ENCODE assay signal across 23 mouse cellular contexts in the genomic region with DNA sequence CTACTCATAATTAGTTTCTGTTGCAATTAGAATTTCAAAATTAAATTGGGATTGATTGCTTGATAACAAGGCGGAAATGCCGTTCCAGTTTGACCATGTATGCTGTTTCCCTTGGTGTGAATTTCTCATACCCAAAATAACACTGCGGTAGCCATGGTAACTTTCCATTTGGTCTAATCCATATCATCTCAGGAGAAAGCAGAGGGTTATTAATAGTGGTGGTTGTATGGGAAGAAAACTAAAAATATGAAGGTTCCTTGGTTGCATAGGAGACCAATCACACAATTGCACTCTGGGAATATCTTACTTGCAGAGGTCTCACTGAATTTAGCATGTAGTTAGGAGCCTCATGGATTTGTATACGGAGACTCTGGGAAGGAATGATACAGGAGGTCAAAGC.
DNase-seq lines count a peak whose midpoint lies in the region; ATAC-seq and TF ChIP-seq lines count a peak whose summit lies in the region.
"Had no signal": no experiment of that assay in that cellular context is flagged by ENCODE, and none has a peak within 500 bp of the region (broad histone marks: within the 10 kb centered on the region; RNA-seq: fewer than 3 reads in every experiment).

No protein-coding gene starts in this region.

- H3K4me3 ChIP-seq in hindbrain, postnatal 0 days (ENCODE audit: low read length), result no peak overlapping the region
- H3K4me3 ChIP-seq in hindbrain, embryonic 10.5 days, result no peak overlapping the region
- H3K4me3 ChIP-seq in myocyte, result no peak overlapping the region
- no peak overlapping the region for H3K4me3 ChIP-seq in intestine, embryonic 16.5 days (ENCODE audit: low read length)

- H3K4me1 ChIP-seq in hindbrain, postnatal 0 days (ENCODE audit: insufficient read depth, low read length), result peaks cover 23% of the 10 kb centered on the region
- peaks cover 64% of the 10 kb centered on the region for H3K4me1 ChIP-seq in hindbrain, embryonic 10.5 days (replicated peaks)
- peaks cover 21% of the 10 kb centered on the region for H3K4me1 ChIP-seq in intestine, embryonic 16.5 days (ENCODE audit: control insufficient read depth, insufficient read depth, low read length)

- no peak overlapping the region for H3K27ac ChIP-seq in hindbrain, postnatal 0 days
- H3K27ac ChIP-seq in hindbrain, embryonic 10.5 days, result no peak overlapping the region
- H3K27ac ChIP-seq in intestine, embryonic 16.5 days (ENCODE audit: low read length), result no peak overlapping the region
- H3K27ac ChIP-seq: hindbrain, embryonic 14.5 days had no signal

- no peaks in the 10 kb centered on the region for H3K27me3 ChIP-seq in hindbrain, postnatal 0 days (ENCODE audit: insufficient read depth, low read length)
- no peaks in the 10 kb centered on the region for H3K27me3 ChIP-seq in hindbrain, embryonic 10.5 days (ENCODE audit: insufficient read depth, poor library complexity, severe bottlenecking)
- H3K27me3 ChIP-seq in myocyte (ENCODE audit: control insufficient read depth, insufficient read depth, insufficient read length), result no peaks in the 10 kb centered on the region
- H3K27me3 ChIP-seq in intestine, embryonic 16.5 days (replicated peaks; ENCODE audit: control insufficient read depth, insufficient read depth, low read length), result no peaks in the 10 kb centered on the region
- H3K27me3 ChIP-seq: CH12.LX, Patski had no signal

- no peak for TF ChIP-seq POLR2A in brain, embryonic 14.5 days (IDR thresholded peaks at IDR 0.05; ENCODE audit: borderline replicate concordance, extremely low read depth, insufficient read depth, insufficient read length, poor library complexity, severe bottlenecking)
- no peak for TF ChIP-seq POLR2A in myocyte (IDR thresholded peaks at IDR 0.05; ENCODE audit: insufficient read length, low read depth)

- no peak for DNase-seq in frontal cortex, postnatal 25 days (ENCODE audit: low spot score in 2 of 2)
- DNase-seq in hindbrain, postnatal 0 days (ENCODE audit: low spot score), result peak; percentile 40
- no peak for DNase-seq in hindbrain, embryonic 10.5 days (ENCODE audit: low spot score)
- DNase-seq in brain, embryonic 14.5 days (ENCODE audit: low read depth), result peak; percentile 26
- DNase-seq in adrenal gland, adult 8-10 months, result no peak
- DNase-seq: adrenal gland, postnatal 14 days; B cell, adult 2 months; cerebellum, adult 11 months; cerebellum, adult 8-10 months; cerebellum, postnatal 10 days; cerebellum, postnatal 36 days; gastrocnemius, postnatal 36 days; kidney, adult 11 months; kidney, adult 8-10 months had no signal

- 72% methylated on average over 4 of the region's 4 CpGs for WGBS in hindbrain, postnatal 0 days
- 91% methylated on average over 4 of the region's 4 CpGs for WGBS in hindbrain, embryonic 10.5 days
- 87% methylated on average over 4 of the region's 4 CpGs for WGBS in intestine, embryonic 16.5 days

- H3K36me3 ChIP-seq in hindbrain, postnatal 0 days (ENCODE audit: insufficient read depth, low read length), result no peaks in the 10 kb centered on the region
- no peaks in the 10 kb centered on the region for H3K36me3 ChIP-seq in hindbrain, embryonic 10.5 days
- H3K36me3 ChIP-seq in myocyte (ENCODE audit: control insufficient read depth, insufficient read depth), result no peaks in the 10 kb centered on the region
- no peaks in the 10 kb centered on the region for H3K36me3 ChIP-seq in intestine, embryonic 16.5 days (ENCODE audit: control insufficient read depth, insufficient read depth, low read length)
- H3K36me3 ChIP-seq: G1E had no signal

- TF ChIP-seq CTCF in hindbrain, postnatal 0 days (IDR thresholded peaks at IDR 0.05; ENCODE audit: low read depth), result no peak
- TF ChIP-seq CTCF in brain, embryonic 14.5 days (IDR thresholded peaks at IDR 0.05; ENCODE audit: borderline replicate concordance, extremely low read depth, insufficient read depth, insufficient read length), result no peak

- H3K9ac ChIP-seq in hindbrain, postnatal 0 days (replicated peaks; ENCODE audit: low read length), result no peak overlapping the region
- no peak overlapping the region for H3K9ac ChIP-seq in intestine, embryonic 16.5 days (ENCODE audit: low read depth, low read length)
- H3K9ac ChIP-seq: hindbrain, embryonic 14.5 days had no signal

- H3ac ChIP-seq in myocyte (ENCODE audit: control insufficient read depth, insufficient read length), result no peak overlapping the region

- peaks cover 86% of the 10 kb centered on the region for H3K79me2 ChIP-seq in myocyte (ENCODE audit: control insufficient read depth, insufficient read depth)

- H3K9me3 ChIP-seq in hindbrain, postnatal 0 days (ENCODE audit: low read length), result no peaks in the 10 kb centered on the region
- H3K9me3 ChIP-seq in hindbrain, embryonic 10.5 days, result no peaks in the 10 kb centered on the region
- H3K9me3 ChIP-seq in intestine, embryonic 16.5 days (ENCODE audit: control insufficient read depth, low read length), result no peaks in the 10 kb centered on the region
- H3K9me3 ChIP-seq: G1E had no signal

- ATAC-seq in frontal cortex, adult (ENCODE audit: low TSS enrichment), result peak; percentile 26
- no peak for ATAC-seq in hindbrain, postnatal 0 days
- ATAC-seq in intestine, embryonic 16.5 days, result no peak
- ATAC-seq: forebrain, embryonic 14.5 days; Patski had no signal

- H3K4me2 ChIP-seq in hindbrain, postnatal 0 days (ENCODE audit: low read depth, low read length), result no peak overlapping the region
- peak overlapping the region; percentile 87 for H3K4me2 ChIP-seq in myocyte (ENCODE audit: low read depth)
- no peak overlapping the region for H3K4me2 ChIP-seq in intestine, embryonic 16.5 days (ENCODE audit: low read depth, low read length)
- H3K4me2 ChIP-seq: heart, embryonic 11.5 days had no signal

TF ChIP-seq in myocyte, 11 proteins besides CTCF, POLR2A, EP300 and RAD21:
- no peak for TF ChIP-seq CEBPB (IDR thresholded peaks at IDR 0.05; ENCODE audit: insufficient read depth, poor library complexity, severe bottlenecking)
- TF ChIP-seq E2F4 (IDR thresholded peaks at IDR 0.05; ENCODE audit: insufficient read depth), result no peak
- TF ChIP-seq TCF3 (IDR thresholded peaks at IDR 0.05; ENCODE audit: insufficient read length, low read depth), result no peak
- no peak for TF ChIP-seq USF1 (IDR thresholded peaks at IDR 0.05; ENCODE audit: low read depth)
- no peak for TF ChIP-seq TCF12 (IDR thresholded peaks at IDR 0.05; ENCODE audit: insufficient read depth, poor library complexity, severe bottlenecking)
- no peak for TF ChIP-seq POLR2AphosphoS2 (IDR thresholded peaks at IDR 0.05; ENCODE audit: insufficient read length, low read depth)
- no peak for TF ChIP-seq SRF (IDR thresholded peaks at IDR 0.05; ENCODE audit: control insufficient read depth, insufficient read length, low read depth)

Comparison
In these comparisons a context has a peak if more than half of its experiments do, and no peak if none do; other contexts are left out.
1. DNase-seq: peak in hindbrain, postnatal 0 days (single experiment) and brain, embryonic 14.5 days (single experiment); none in frontal cortex, postnatal 25 days (0 of 2), hindbrain, embryonic 10.5 days (single experiment) and adrenal gland, adult 8-10 months (single experiment).